Mouse (Mus musculus): ENCODE measurements around the gene Mrps27. TPM values are rescaled to one million over a fixed set of nuclear protein-coding genes. Genes with fewer than 3 reads are reported as not detected.

Mrps27 gene
- 8.3 and 9.9 TPM in 2 replicates for polyA plus RNA-seq (2012; rRNA removed; ENCODE audit: low replicate concordance)

DNA sequence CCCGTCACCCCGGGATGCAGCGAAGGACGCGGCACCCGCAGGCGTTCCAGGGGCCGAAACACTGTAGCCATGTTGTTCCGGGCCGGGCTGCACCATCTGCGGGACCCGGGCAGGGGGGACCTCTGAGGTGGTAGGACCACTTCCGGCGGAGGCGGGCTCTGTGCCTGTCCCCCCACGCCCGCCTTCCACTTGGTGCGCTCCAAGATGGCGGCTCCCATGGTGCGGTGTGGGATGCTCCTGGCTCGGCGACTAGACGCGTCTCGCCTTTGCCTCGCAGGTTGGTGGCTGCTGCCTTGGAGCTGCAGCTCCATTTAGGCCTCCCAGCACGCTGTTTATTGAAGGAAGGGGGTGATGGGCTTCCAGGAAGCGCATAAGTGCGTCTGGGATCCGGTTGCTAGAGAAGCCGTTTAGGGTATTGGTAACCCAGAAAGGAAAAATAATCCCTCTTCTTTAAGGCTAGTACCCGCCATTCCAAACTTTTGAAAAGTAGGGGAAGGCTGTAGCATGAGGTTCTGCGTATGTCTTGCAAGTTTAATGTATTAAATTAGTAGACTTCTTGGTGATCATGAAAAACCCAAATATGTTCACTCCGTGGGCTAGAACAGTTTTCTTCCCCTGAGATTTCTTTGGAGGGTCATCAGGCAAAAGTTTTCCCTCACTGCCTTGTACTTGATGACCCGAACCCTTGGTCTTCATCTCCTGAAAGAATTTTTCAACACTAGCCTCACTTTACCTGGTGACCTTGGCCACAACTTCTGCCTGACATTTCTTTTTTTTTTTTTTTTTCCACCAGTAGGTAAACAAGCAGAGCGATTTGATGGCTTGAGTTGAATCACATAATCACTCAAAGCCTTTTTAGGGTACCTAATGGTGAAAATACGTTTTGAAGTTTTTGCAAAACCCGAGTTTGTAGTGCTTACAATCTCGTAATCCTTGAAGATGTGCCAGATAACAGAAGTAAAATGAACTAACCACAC, at the start of gene Mrps27, which contains the start of gene Ptcd2:
Mrps27 (plus strand) TSS at position 188 of the 977 bp plus-strand sequence.
Ptcd2 (minus strand) TSS at position 107 of the 977 bp plus-strand sequence.

Other genes with a start within 250 kb of the Mrps27 start
- 0.55 and 0.79 TPM in 2 replicates for gene Zfp366, start 160.0 kb upstream of the Mrps27 start, polyA plus RNA-seq (2012; rRNA removed; ENCODE audit: low replicate concordance)
- 10.3 and 11.3 TPM in 2 replicates for gene Ptcd2, start 81 bp upstream of the Mrps27 start, polyA plus RNA-seq (2012; rRNA removed; ENCODE audit: low replicate concordance)
- gene Map1b, start 171.8 kb downstream of the Mrps27 start, polyA plus RNA-seq (2012; rRNA removed; ENCODE audit: low replicate concordance): 0.52 and 0.63 TPM in 2 replicates

All from duodenum, adult 2 months (tissue).